Mouse (Mus musculus): ENCODE data around the gene Ubtd2. TPM values are rescaled to one million over a fixed set of nuclear protein-coding genes. Genes with fewer than 3 reads are reported as not detected.

Gene Ubtd2
- polyA plus RNA-seq, 1 experiment = not detected

- TF ChIP-seq GATA1 (IDR thresholded peaks at IDR 0.05; ENCODE audit: low read length) = no peak
These were observed 91.3 kb downstream of the Ubtd2 start for GRCm38 (mm10) chr11:32546483-32546882.

GRCm38 (mm10) chr11:32547391-32547947 lies 92.3 kb downstream of the Ubtd2 start:
- no peak for TF ChIP-seq GATA1 (IDR thresholded peaks at IDR 0.05; ENCODE audit: low read length)

- TF ChIP-seq GATA1 (IDR thresholded peaks at IDR 0.05; ENCODE audit: low read length) = no peak
These were observed 93.1 kb downstream of the Ubtd2 start for GRCm38 (mm10) chr11:32548240-32548639.

- no peak for TF ChIP-seq GATA1 (IDR thresholded peaks at IDR 0.05; ENCODE audit: low read length)
These were observed 94.1 kb downstream of the Ubtd2 start for GRCm38 (mm10) chr11:32549236-32549635.

- TF ChIP-seq GATA1 (IDR thresholded peaks at IDR 0.05; ENCODE audit: low read length) = no peak
These were observed 94.9 kb downstream of the Ubtd2 start for GRCm38 (mm10) chr11:32550102-32550501.

GRCm38 (mm10) chr11:32551056-32551455 lies 95.9 kb downstream of the Ubtd2 start:
- TF ChIP-seq GATA1 (IDR thresholded peaks at IDR 0.05; ENCODE audit: low read length) = no peak

- TF ChIP-seq GATA1 (IDR thresholded peaks at IDR 0.05; ENCODE audit: low read length) = no peak
These were observed 96.6 kb downstream of the Ubtd2 start for GRCm38 (mm10) chr11:32551579-32552297.

GRCm38 (mm10) chr11:32552401-32553090 lies 97.4 kb downstream of the Ubtd2 start:
- TF ChIP-seq GATA1 (IDR thresholded peaks at IDR 0.05; ENCODE audit: low read length) = no peak

GRCm38 (mm10) chr11:32553311-32554140 lies 98.4 kb downstream of the Ubtd2 start:
- TF ChIP-seq GATA1 (IDR thresholded peaks at IDR 0.05; ENCODE audit: low read length) = no peak

- TF ChIP-seq GATA1 (IDR thresholded peaks at IDR 0.05; ENCODE audit: low read length) = no peak
These were observed 99.2 kb downstream of the Ubtd2 start for GRCm38 (mm10) chr11:32554141-32555091.

- no peak for TF ChIP-seq GATA1 (IDR thresholded peaks at IDR 0.05; ENCODE audit: low read length)
These were observed 100.0 kb downstream of the Ubtd2 start for GRCm38 (mm10) chr11:32555103-32555689.

GRCm38 (mm10) chr11:32556333-32556990 lies 101.3 kb downstream of the Ubtd2 start:
- no peak for TF ChIP-seq GATA1 (IDR thresholded peaks at IDR 0.05; ENCODE audit: low read length)

GRCm38 (mm10) chr11:32558026-32558425 lies 102.9 kb downstream of the Ubtd2 start:
- no peak for TF ChIP-seq GATA1 (IDR thresholded peaks at IDR 0.05; ENCODE audit: low read length)

GRCm38 (mm10) chr11:32558677-32559076 lies 103.5 kb downstream of the Ubtd2 start:
- TF ChIP-seq GATA1 (IDR thresholded peaks at IDR 0.05; ENCODE audit: low read length) = no peak
